Mouse (Mus musculus) limb, embryonic 10.5 days (tissue): Measurements from ENCODE around the gene Gtf2a1l. TPM values are rescaled to one million over a fixed set of nuclear protein-coding genes. Genes with fewer than 3 reads are reported as not detected.

Experiments
- DNase-seq: peaks from one replicate; pipeline ENCODE4 v3.0.0-alpha.2; 2017; ENCODE audit warnings: low spot score
- H3K27ac ChIP-seq: fragments of 300-500 bp; sonication (generic); 2 replicates; pipeline ENCODE4 v1.5.1; 2016; ENCODE audit warnings: mild to moderate bottlenecking
- H3K27me3 ChIP-seq: fragments of 300-500 bp; sonication (generic); 2 replicates; pipeline ENCODE4 v1.6.1; 2016; ENCODE audit warnings: low read depth, mild to moderate bottlenecking; ENCODE audit not compliant: poor library complexity, severe bottlenecking
- H3K36me3 ChIP-seq: fragments of 300-500 bp; sonication (generic); 2 replicates; pipeline ENCODE4 v1.6.1; 2016; ENCODE audit warnings: mild to moderate bottlenecking, moderate library complexity
- H3K4me1 ChIP-seq: fragments of 300-500 bp; sonication (generic); 2 replicates; pipeline ENCODE4 v1.6.1; 2016
- H3K4me3 ChIP-seq: fragments of 300-500 bp; sonication (generic); 2 replicates; pipeline ENCODE4 v1.5.1; 2016; ENCODE audit warnings: mild to moderate bottlenecking, moderate library complexity
- H3K9me3 ChIP-seq: fragments of 300-500 bp; sonication (generic); replicated peaks from 2 replicates; pipeline ENCODE4 v1.6.1; 2016; ENCODE audit warnings: mild to moderate bottlenecking
- WGBS: fragments of 180-500 bp; shearing (Covaris S2); methylation state at CpG from one replicate; pipeline ENCODE4 v1.1.7; 2016; 5-methylcytosine and 5-hydroxymethylcytosine counted together
- polyA plus RNA-seq: library from polyadenylated mRNA; unstranded; fragments of >200 nt; fragmentation: Nextera tagmentation; extraction: Ambion mirVana; gene quantifications from 2 replicates; pipeline ENCODE4 v1.2.1, GENCODE M21; 2016

The Gtf2a1l gene
- polyA plus RNA-seq, 1 experiment from 2014 or later: 0.38 TPM

DNA sequence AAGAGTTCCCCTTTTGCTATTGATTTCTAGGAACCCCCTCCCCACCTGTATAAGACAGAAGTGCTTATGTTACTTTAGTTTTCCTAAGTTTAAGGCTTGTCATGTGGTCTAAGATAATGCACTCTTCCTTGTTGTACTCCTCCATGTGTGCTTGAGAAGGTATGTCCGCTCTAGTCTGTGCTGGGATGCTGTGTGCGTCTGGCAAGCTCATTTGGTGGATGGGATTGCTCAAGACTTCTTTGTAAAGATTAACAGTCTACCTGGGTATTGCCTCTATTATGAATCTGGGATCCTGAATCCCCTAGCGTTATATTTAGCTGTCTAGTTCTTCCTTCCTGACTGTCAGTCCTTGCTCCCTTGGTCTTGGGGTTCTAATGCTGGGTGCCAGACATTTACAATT, 35.8 kb upstream of the Gtf2a1l start:
- WGBS: 92% methylated on average over 3 of the region's 3 CpGs
- no peak for DNase-seq
- Histone ChIP-seq H3K27ac (no peak overlapping the region), H3K9me3 (no peaks in the 10 kb centered on the region), H3K4me3 (no peak overlapping the region), H3K27me3 (no peaks in the 10 kb centered on the region), H3K36me3 (peaks cover 21% of the 10 kb centered on the region), H3K4me1 (peaks cover 20% of the 10 kb centered on the region)

DNA sequence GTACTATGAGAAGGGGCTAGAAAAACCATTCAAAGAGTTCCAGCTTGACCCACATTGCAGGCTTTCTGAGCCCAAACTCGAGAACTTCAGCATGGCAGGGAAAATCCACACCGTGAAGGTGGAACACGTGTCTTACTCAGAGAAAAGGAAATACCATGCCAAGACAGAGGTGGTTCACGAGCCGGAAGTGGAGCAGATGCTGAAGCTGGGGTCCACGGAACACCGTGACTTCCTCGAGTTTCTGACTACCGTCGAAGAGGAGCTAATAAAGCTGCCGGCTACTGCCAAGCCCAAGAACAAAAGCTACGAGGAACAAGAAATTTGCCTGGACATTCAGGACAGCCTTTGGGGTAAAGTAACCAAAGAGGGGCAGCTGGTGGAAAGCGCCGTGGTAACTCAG, 32.4 kb upstream of the Gtf2a1l start:
- Histone ChIP-seq H3K27ac (no peak overlapping the region), H3K4me3 (no peak overlapping the region), H3K27me3 (no peaks in the 10 kb centered on the region), H3K9me3 (no peaks in the 10 kb centered on the region), H3K36me3 (peaks cover 21% of the 10 kb centered on the region), H3K4me1 (no peaks in the 10 kb centered on the region)
- no peak for DNase-seq
- 93% methylated on average over 14 of the region's 14 CpGs for WGBS

GRCm38 (mm10) chr17:88636587-88636986, 31.9 kb upstream of the Gtf2a1l start:
- WGBS: 66% methylated on average over 12 of the region's 12 CpGs
- no peak overlapping the region for H3K27ac ChIP-seq
- no peak overlapping the region for H3K4me3 ChIP-seq
- no peaks in the 10 kb centered on the region for H3K4me1 ChIP-seq
- peaks cover 21% of the 10 kb centered on the region for H3K36me3 ChIP-seq
- no peaks in the 10 kb centered on the region for H3K9me3 ChIP-seq
- DNase-seq: no peak
- H3K27me3 ChIP-seq: no peaks in the 10 kb centered on the region

DNA sequence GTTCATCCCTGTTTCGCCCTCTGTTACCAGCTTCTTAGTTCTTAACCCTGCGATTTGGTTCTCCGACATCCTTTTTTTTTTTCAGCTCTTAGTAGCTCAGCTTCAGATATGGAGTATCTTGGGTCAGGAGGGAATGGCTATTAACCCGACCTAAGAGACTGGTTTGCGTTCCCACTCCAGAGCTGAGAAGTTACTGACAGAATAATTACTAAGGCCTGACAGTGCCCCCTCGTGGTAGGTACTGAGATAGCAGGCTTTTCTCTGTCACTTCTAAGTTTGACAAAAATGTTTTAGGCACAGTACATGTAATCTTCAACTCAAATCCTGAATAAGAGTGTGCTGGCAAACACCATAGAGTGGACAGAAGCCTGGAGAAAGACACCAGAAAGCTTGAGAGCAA, 27.4 kb upstream of the Gtf2a1l start:
- H3K27me3 ChIP-seq: no peaks in the 10 kb centered on the region
- peaks cover 16% of the 10 kb centered on the region for H3K36me3 ChIP-seq
- H3K9me3 ChIP-seq: no peaks in the 10 kb centered on the region
- H3K4me3 ChIP-seq: no peak overlapping the region
- no peak overlapping the region for H3K27ac ChIP-seq
- H3K4me1 ChIP-seq: no peaks in the 10 kb centered on the region
- peak; percentile 80 for DNase-seq
- 22% methylated on average over 6 of the region's 6 CpGs for WGBS

GRCm38 (mm10) chr17:88641836-88642235, 26.6 kb upstream of the Gtf2a1l start:
- 91% methylated on average over 8 of the region's 8 CpGs for WGBS
- H3K9me3 ChIP-seq: no peaks in the 10 kb centered on the region
- no peak overlapping the region for H3K4me3 ChIP-seq
- H3K4me1 ChIP-seq: no peaks in the 10 kb centered on the region
- no peak for DNase-seq
- H3K36me3 ChIP-seq: peaks cover 8% of the 10 kb centered on the region
- no peaks in the 10 kb centered on the region for H3K27me3 ChIP-seq
- H3K27ac ChIP-seq: no peak overlapping the region

GRCm38 (mm10) chr17:88644876-88645275, 23.6 kb upstream of the Gtf2a1l start:
- Histone ChIP-seq H3K4me3 (no peak overlapping the region), H3K36me3 (peaks cover 17% of the 10 kb centered on the region), H3K4me1 (no peaks in the 10 kb centered on the region), H3K9me3 (no peaks in the 10 kb centered on the region), H3K27me3 (no peaks in the 10 kb centered on the region), H3K27ac (no peak overlapping the region)
- WGBS: 91% methylated on average over 7 of the region's 7 CpGs
- DNase-seq: no peak

- H3K36me3 ChIP-seq: peaks cover 17% of the 10 kb centered on the region
- WGBS: 92% methylated on average over 11 of the region's 11 CpGs
- H3K27me3 ChIP-seq: no peaks in the 10 kb centered on the region
- H3K27ac ChIP-seq: no peak overlapping the region
- no peak overlapping the region for H3K4me3 ChIP-seq
- H3K9me3 ChIP-seq: no peaks in the 10 kb centered on the region
- no peaks in the 10 kb centered on the region for H3K4me1 ChIP-seq
- no peak for DNase-seq
These were observed 23.2 kb upstream of the Gtf2a1l start for GRCm38 (mm10) chr17:88645299-88645698.

DNA sequence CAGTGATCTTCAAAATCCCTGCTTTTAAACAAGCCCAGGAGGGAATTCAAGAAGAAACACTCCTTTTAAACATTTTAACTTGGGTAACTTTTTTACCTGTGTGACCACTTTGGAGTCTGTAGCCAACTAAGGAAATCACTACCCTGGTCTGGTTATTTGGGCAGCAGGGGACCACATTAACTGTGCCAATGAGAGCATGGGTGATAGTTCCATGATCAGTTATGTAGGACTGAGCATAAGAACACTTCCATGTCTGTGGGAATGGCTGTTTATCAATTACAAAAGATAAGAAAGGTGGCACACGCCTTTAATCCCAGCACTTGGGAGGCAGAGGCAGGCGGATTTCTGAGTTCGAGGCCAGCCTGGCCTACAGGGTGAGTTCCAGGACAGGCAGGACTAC, 21.3 kb upstream of the Gtf2a1l start:
- DNase-seq: no peak
- no peaks in the 10 kb centered on the region for H3K27me3 ChIP-seq
- H3K4me1 ChIP-seq: no peaks in the 10 kb centered on the region
- H3K36me3 ChIP-seq: peaks cover 17% of the 10 kb centered on the region
- H3K4me3 ChIP-seq: no peak overlapping the region
- no peaks in the 10 kb centered on the region for H3K9me3 ChIP-seq
- 96% methylated on average over 3 of the region's 3 CpGs for WGBS
- no peak overlapping the region for H3K27ac ChIP-seq

DNA sequence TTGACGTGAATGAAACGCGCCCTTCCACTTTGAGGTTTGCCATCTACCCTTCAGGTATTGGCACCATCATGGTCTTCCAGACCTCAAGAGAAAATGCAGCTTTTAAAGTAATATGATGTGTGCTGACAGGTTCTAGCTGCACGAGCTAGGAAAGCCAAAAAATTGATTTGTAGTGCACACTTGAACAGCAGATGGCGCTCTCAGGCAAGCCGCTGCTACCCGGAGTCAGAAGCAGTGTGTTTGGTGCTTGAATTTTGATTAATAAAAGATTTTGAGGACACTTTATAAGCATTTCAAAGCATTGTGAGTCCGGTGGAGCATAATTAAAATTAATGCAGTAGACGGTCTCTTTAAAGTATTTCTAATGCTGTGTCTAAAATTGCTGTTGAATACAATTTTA, 16.4 kb upstream of the Gtf2a1l start:
- 14% methylated on average over 9 of the region's 9 CpGs for WGBS
- Histone ChIP-seq H3K27ac (no peak overlapping the region), H3K27me3 (no peaks in the 10 kb centered on the region), H3K4me3 (no peak overlapping the region), H3K36me3 (peaks cover 11% of the 10 kb centered on the region), H3K9me3 (no peaks in the 10 kb centered on the region), H3K4me1 (no peaks in the 10 kb centered on the region)
- peak; percentile 74 for DNase-seq

DNA sequence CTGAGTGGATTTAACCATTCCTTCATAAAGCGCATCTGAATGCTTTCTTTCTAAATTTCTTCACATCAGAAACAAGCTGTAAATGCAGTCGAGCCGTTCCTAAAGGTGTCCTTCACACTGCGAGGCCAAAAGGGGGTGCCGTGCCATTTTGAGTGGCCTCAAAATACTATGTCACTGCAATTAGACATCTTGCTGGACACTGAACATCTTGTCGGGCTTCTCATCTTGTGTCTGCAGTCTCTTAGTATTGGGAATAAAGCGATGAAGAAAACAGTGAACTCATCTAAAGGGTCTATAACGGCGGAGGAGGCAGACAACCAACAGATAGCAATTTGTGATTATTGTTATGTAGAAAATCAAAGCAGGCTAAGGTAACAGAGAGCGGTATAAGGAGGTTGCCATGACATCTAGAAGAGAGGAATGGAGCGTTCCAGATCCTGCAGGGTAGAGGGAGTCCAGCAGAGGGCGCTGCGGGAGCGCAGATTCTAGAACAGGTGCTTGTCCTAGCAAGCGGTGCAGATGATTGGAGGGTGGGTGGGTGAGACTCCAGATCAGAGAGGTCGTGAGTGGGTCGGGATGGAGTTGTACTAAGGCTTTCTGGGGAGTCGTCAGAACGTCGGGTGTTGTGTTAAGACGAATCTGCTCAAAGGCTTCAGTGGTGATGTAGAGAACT, 15.6 kb upstream of the Gtf2a1l start:
- WGBS: 22% methylated on average over 21 of the region's 21 CpGs
- Histone ChIP-seq H3K27ac (no peak overlapping the region), H3K4me3 (no peak overlapping the region), H3K9me3 (no peaks in the 10 kb centered on the region), H3K27me3 (no peaks in the 10 kb centered on the region), H3K36me3 (peaks cover 11% of the 10 kb centered on the region), H3K4me1 (no peaks in the 10 kb centered on the region)
- DNase-seq: peak; percentile 88

- Histone ChIP-seq H3K4me1 (no peaks in the 10 kb centered on the region), H3K27ac (no peak overlapping the region), H3K4me3 (no peak overlapping the region), H3K9me3 (no peaks in the 10 kb centered on the region), H3K36me3 (peaks cover 9% of the 10 kb centered on the region), H3K27me3 (no peaks in the 10 kb centered on the region)
- no peak for DNase-seq
- WGBS: 81% methylated on average over 4 of the region's 4 CpGs
These were observed 15.1 kb upstream of the Gtf2a1l start for GRCm38 (mm10) chr17:88653375-88653769.

GRCm38 (mm10) chr17:88658510-88658909, 9.9 kb upstream of the Gtf2a1l start:
- Histone ChIP-seq H3K27me3 (no peaks in the 10 kb centered on the region), H3K27ac (no peak overlapping the region), H3K4me1 (peaks cover 20% of the 10 kb centered on the region), H3K36me3 (no peaks in the 10 kb centered on the region), H3K9me3 (no peaks in the 10 kb centered on the region), H3K4me3 (no peak overlapping the region)
- DNase-seq: no peak
- WGBS: 86% methylated on average over 6 of the region's 6 CpGs

GRCm38 (mm10) chr17:88666076-88666475, 2.4 kb upstream of the Gtf2a1l start:
- H3K27me3 ChIP-seq: no peaks in the 10 kb centered on the region
- no peak overlapping the region for H3K4me3 ChIP-seq
- no peak overlapping the region for H3K27ac ChIP-seq
- no peak for DNase-seq
- peaks cover 45% of the 10 kb centered on the region for H3K4me1 ChIP-seq
- H3K9me3 ChIP-seq: no peaks in the 10 kb centered on the region
- H3K36me3 ChIP-seq: no peaks in the 10 kb centered on the region
- 90% methylated on average over 2 of the region's 2 CpGs for WGBS

GRCm38 (mm10) chr17:88669921-88670320, 1.5 kb downstream of the Gtf2a1l start:
- DNase-seq: no peak
- Histone ChIP-seq H3K27ac (peak overlapping the region; percentile 25; the same call in 1 of the 2 replicates), H3K4me3 (no peak overlapping the region), H3K36me3 (no peaks in the 10 kb centered on the region), H3K27me3 (no peaks in the 10 kb centered on the region), H3K9me3 (no peaks in the 10 kb centered on the region), H3K4me1 (peaks cover 33% of the 10 kb centered on the region)
- 41% methylated on average over 2 of the region's 2 CpGs for WGBS
